Mouse (Mus musculus): ENCODE results near the gene Ccdc148. TPM values are rescaled to one million over a fixed set of nuclear protein-coding genes. Genes with fewer than 3 reads are reported as not detected.
A peak's percentile ranks its signal among the peaks of the same experiment; 100 is the strongest.

Ccdc148 gene
- 0.38 and 0.43 TPM in 2 replicates for polyA plus RNA-seq (2014; fragmentation: Nextera tagmentation; extraction: Ambion mirVana)

- H3K4me1 ChIP-seq (ENCODE audit: control insufficient read depth, insufficient read depth, low read length): peaks cover 15% of the 10 kb centered on the region; the same call in 1 of the 2 replicates
- H3K9ac ChIP-seq (ENCODE audit: low read length): peak within 1 kb of the TSS; percentile 80
- H3K4me3 ChIP-seq (ENCODE audit: low read depth, low read length): peak within 1 kb of the TSS; percentile 86
- no peaks in the 10 kb centered on the region for H3K36me3 ChIP-seq (ENCODE audit: control insufficient read depth, insufficient read depth, low read length)
- ATAC-seq (ENCODE audit: insufficient read depth, low FRiP score, low TSS enrichment) (peak; percentile 97), DNase-seq (ENCODE audit: low spot score) (peak; percentile 97)
- WGBS: under 1% methylated on average over 34 of the region's 37 CpGs
- peak within 1 kb of the TSS; percentile 54 for H3K27ac ChIP-seq (ENCODE audit: low read depth, low read length)
- no peaks in the 10 kb centered on the region for H3K27me3 ChIP-seq (ENCODE audit: control insufficient read depth, insufficient read depth, low read length)
- no peaks in the 10 kb centered on the region for H3K9me3 ChIP-seq (ENCODE audit: control insufficient read depth, low read length)
- peak within 1 kb of the TSS; percentile 67 for H3K4me2 ChIP-seq (ENCODE audit: low read depth)
These were observed at the start of gene Ccdc148, which contains the start of gene Pkp4 for GRCm38 (mm10) chr2:59160605-59160963. Gene Ccdc148 (minus strand): TSS chr2:59160683. Gene Pkp4 (plus strand): TSS chr2:59160850.

GRCm38 (mm10) chr2:59208276-59208675 lies 47.8 kb upstream of the Ccdc148 start:
- H3K4me1 ChIP-seq (ENCODE audit: control insufficient read depth, insufficient read depth, low read length): no peaks in the 10 kb centered on the region
- H3K4me2 ChIP-seq (ENCODE audit: low read depth): no peak overlapping the region
- no peaks in the 10 kb centered on the region for H3K36me3 ChIP-seq (ENCODE audit: control insufficient read depth, insufficient read depth, low read length)
- H3K9me3 ChIP-seq (ENCODE audit: control insufficient read depth, low read length): no peaks in the 10 kb centered on the region
- DNase-seq (ENCODE audit: low spot score): no peak
- no peak overlapping the region for H3K9ac ChIP-seq (ENCODE audit: low read length)
- no peak overlapping the region for H3K4me3 ChIP-seq (ENCODE audit: low read depth, low read length)
- H3K27ac ChIP-seq (ENCODE audit: low read depth, low read length): no peak overlapping the region
- ATAC-seq (ENCODE audit: insufficient read depth, low FRiP score, low TSS enrichment): no peak
- WGBS: 79% methylated on average over 9 of the region's 9 CpGs
- H3K27me3 ChIP-seq (ENCODE audit: control insufficient read depth, insufficient read depth, low read length): no peaks in the 10 kb centered on the region

GRCm38 (mm10) chr2:59207725-59208124 lies 47.2 kb upstream of the Ccdc148 start:
- Histone ChIP-seq H3K9ac (ENCODE audit: low read length) (no peak overlapping the region), H3K36me3 (ENCODE audit: control insufficient read depth, insufficient read depth, low read length) (no peaks in the 10 kb centered on the region), H3K4me1 (ENCODE audit: control insufficient read depth, insufficient read depth, low read length) (no peaks in the 10 kb centered on the region), H3K4me2 (ENCODE audit: low read depth) (no peak overlapping the region), H3K4me3 (ENCODE audit: low read depth, low read length) (no peak overlapping the region), H3K27ac (ENCODE audit: low read depth, low read length) (no peak overlapping the region), H3K9me3 (ENCODE audit: control insufficient read depth, low read length) (no peaks in the 10 kb centered on the region), H3K27me3 (ENCODE audit: control insufficient read depth, insufficient read depth, low read length) (no peaks in the 10 kb centered on the region)
- DNase-seq (ENCODE audit: low spot score) (no peak), ATAC-seq (ENCODE audit: insufficient read depth, low FRiP score, low TSS enrichment) (no peak)
- 65% methylated on average over 5 of the region's 5 CpGs for WGBS

GRCm38 (mm10) chr2:59207240-59207639 lies 46.8 kb upstream of the Ccdc148 start:
- Histone ChIP-seq H3K9me3 (ENCODE audit: control insufficient read depth, low read length) (no peaks in the 10 kb centered on the region), H3K27ac (ENCODE audit: low read depth, low read length) (no peak overlapping the region), H3K9ac (ENCODE audit: low read length) (no peak overlapping the region), H3K4me1 (ENCODE audit: control insufficient read depth, insufficient read depth, low read length) (no peaks in the 10 kb centered on the region), H3K4me3 (ENCODE audit: low read depth, low read length) (no peak overlapping the region), H3K27me3 (ENCODE audit: control insufficient read depth, insufficient read depth, low read length) (no peaks in the 10 kb centered on the region), H3K4me2 (ENCODE audit: low read depth) (no peak overlapping the region), H3K36me3 (ENCODE audit: control insufficient read depth, insufficient read depth, low read length) (no peaks in the 10 kb centered on the region)
- DNase-seq (ENCODE audit: low spot score) (no peak), ATAC-seq (ENCODE audit: insufficient read depth, low FRiP score, low TSS enrichment) (no peak)
- 72% methylated on average over 4 of the region's 4 CpGs for WGBS

- no peak overlapping the region for H3K9ac ChIP-seq (ENCODE audit: low read length)
- H3K27ac ChIP-seq (ENCODE audit: low read depth, low read length): no peak overlapping the region
- H3K36me3 ChIP-seq (ENCODE audit: control insufficient read depth, insufficient read depth, low read length): no peaks in the 10 kb centered on the region; the same call in 1 of the 2 replicates
- H3K4me2 ChIP-seq (ENCODE audit: low read depth): no peak overlapping the region
- no peak overlapping the region for H3K4me3 ChIP-seq (ENCODE audit: low read depth, low read length)
- 94% methylated on average over 2 of the region's 2 CpGs for WGBS
- H3K4me1 ChIP-seq (ENCODE audit: control insufficient read depth, insufficient read depth, low read length): no peaks in the 10 kb centered on the region
- H3K9me3 ChIP-seq (ENCODE audit: control insufficient read depth, low read length): no peaks in the 10 kb centered on the region
- no peaks in the 10 kb centered on the region for H3K27me3 ChIP-seq (ENCODE audit: control insufficient read depth, insufficient read depth, low read length)
- DNase-seq (ENCODE audit: low spot score) (no peak), ATAC-seq (ENCODE audit: insufficient read depth, low FRiP score, low TSS enrichment) (no peak)
These were observed 45.7 kb upstream of the Ccdc148 start for GRCm38 (mm10) chr2:59206190-59206589.

- H3K27me3 ChIP-seq (ENCODE audit: control insufficient read depth, insufficient read depth, low read length): no peaks in the 10 kb centered on the region
- H3K4me3 ChIP-seq (ENCODE audit: low read depth, low read length): no peak overlapping the region
- H3K9ac ChIP-seq (ENCODE audit: low read length): no peak overlapping the region
- ATAC-seq (ENCODE audit: insufficient read depth, low FRiP score, low TSS enrichment): no peak
- H3K27ac ChIP-seq (ENCODE audit: low read depth, low read length): no peak overlapping the region
- no peaks in the 10 kb centered on the region for H3K9me3 ChIP-seq (ENCODE audit: control insufficient read depth, low read length)
- no peak overlapping the region for H3K4me2 ChIP-seq (ENCODE audit: low read depth)
- WGBS: 94% methylated on average over 9 of the region's 9 CpGs
- no peaks in the 10 kb centered on the region; the same call in 1 of the 2 replicates for H3K36me3 ChIP-seq (ENCODE audit: control insufficient read depth, insufficient read depth, low read length)
- DNase-seq (ENCODE audit: low spot score): no peak
- H3K4me1 ChIP-seq (ENCODE audit: control insufficient read depth, insufficient read depth, low read length): no peaks in the 10 kb centered on the region
These were observed 44.6 kb upstream of the Ccdc148 start for GRCm38 (mm10) chr2:59205092-59205491.

GRCm38 (mm10) chr2:59203627-59204425 lies 43.3 kb upstream of the Ccdc148 start:
- Histone ChIP-seq H3K4me1 (ENCODE audit: control insufficient read depth, insufficient read depth, low read length) (no peaks in the 10 kb centered on the region), H3K4me3 (ENCODE audit: low read depth, low read length) (no peak overlapping the region), H3K36me3 (ENCODE audit: control insufficient read depth, insufficient read depth, low read length) (no peaks in the 10 kb centered on the region; the same call in 1 of the 2 replicates), H3K4me2 (ENCODE audit: low read depth) (no peak overlapping the region), H3K27me3 (ENCODE audit: control insufficient read depth, insufficient read depth, low read length) (no peaks in the 10 kb centered on the region), H3K9me3 (ENCODE audit: control insufficient read depth, low read length) (no peaks in the 10 kb centered on the region), H3K9ac (ENCODE audit: low read length) (no peak overlapping the region), H3K27ac (ENCODE audit: low read depth, low read length) (no peak overlapping the region)
- WGBS: 68% methylated on average over 3 of the region's 3 CpGs
- DNase-seq (ENCODE audit: low spot score) (no peak), ATAC-seq (ENCODE audit: insufficient read depth, low FRiP score, low TSS enrichment) (no peak)

GRCm38 (mm10) chr2:59202930-59203329 lies 42.4 kb upstream of the Ccdc148 start:
- Histone ChIP-seq H3K27ac (ENCODE audit: low read depth, low read length) (no peak overlapping the region), H3K4me3 (ENCODE audit: low read depth, low read length) (no peak overlapping the region), H3K27me3 (ENCODE audit: control insufficient read depth, insufficient read depth, low read length) (no peaks in the 10 kb centered on the region), H3K4me1 (ENCODE audit: control insufficient read depth, insufficient read depth, low read length) (no peaks in the 10 kb centered on the region), H3K4me2 (ENCODE audit: low read depth) (no peak overlapping the region), H3K9ac (ENCODE audit: low read length) (no peak overlapping the region), H3K9me3 (ENCODE audit: control insufficient read depth, low read length) (no peaks in the 10 kb centered on the region), H3K36me3 (ENCODE audit: control insufficient read depth, insufficient read depth, low read length) (no peaks in the 10 kb centered on the region; the same call in 1 of the 2 replicates)
- DNase-seq (ENCODE audit: low spot score): no peak
- ATAC-seq (ENCODE audit: insufficient read depth, low FRiP score, low TSS enrichment): no peak
- WGBS: 82% methylated on average over 5 of the region's 5 CpGs

- Histone ChIP-seq H3K27ac (ENCODE audit: low read depth, low read length) (no peak overlapping the region), H3K4me2 (ENCODE audit: low read depth) (no peak overlapping the region), H3K27me3 (ENCODE audit: control insufficient read depth, insufficient read depth, low read length) (no peaks in the 10 kb centered on the region), H3K4me1 (ENCODE audit: control insufficient read depth, insufficient read depth, low read length) (no peaks in the 10 kb centered on the region), H3K36me3 (ENCODE audit: control insufficient read depth, insufficient read depth, low read length) (no peaks in the 10 kb centered on the region; the same call in 1 of the 2 replicates), H3K9ac (ENCODE audit: low read length) (no peak overlapping the region), H3K9me3 (ENCODE audit: control insufficient read depth, low read length) (no peaks in the 10 kb centered on the region), H3K4me3 (ENCODE audit: low read depth, low read length) (no peak overlapping the region)
- WGBS: 85% methylated on average over 3 of the region's 3 CpGs
- DNase-seq (ENCODE audit: low spot score) (no peak), ATAC-seq (ENCODE audit: insufficient read depth, low FRiP score, low TSS enrichment) (no peak)
These were observed 40.0 kb upstream of the Ccdc148 start for GRCm38 (mm10) chr2:59200511-59200910.

Data from neural tube, embryonic 11.5 days (tissue).